Mouse (Mus musculus) intestine, embryonic 16.5 days (tissue): ENCODE measurements around the gene Lig3. TPM values are rescaled to one million over a fixed set of nuclear protein-coding genes. Genes with fewer than 3 reads are reported as not detected.

Source experiments
- ATAC-seq: fragments of 200-750 bp; cut with Nextera tagmentation; 2 replicates; pipeline ENCODE4 v1.8.0; 2017; ENCODE audit warnings: moderate TSS enrichment, moderate library complexity
- H3K27ac ChIP-seq: fragments of 300-500 bp; sonication (generic); 2 replicates; pipeline ENCODE4 v1.5.1; 2014; ENCODE audit warnings: mild to moderate bottlenecking, low read length
- H3K27me3 ChIP-seq: fragments of 300-500 bp; sonication (generic); replicated peaks from 2 replicates; pipeline ENCODE4 v1.6.1; 2014; ENCODE audit warnings: low read length, control low read depth, mixed read lengths; ENCODE audit not compliant: control insufficient read depth, insufficient read depth
- H3K36me3 ChIP-seq: fragments of 300-500 bp; sonication (generic); 2 replicates; pipeline ENCODE4 v1.6.1; 2014; ENCODE audit warnings: low read length, control low read depth; ENCODE audit not compliant: control insufficient read depth, insufficient read depth
- H3K4me1 ChIP-seq: fragments of 300-500 bp; sonication (generic); 2 replicates; pipeline ENCODE4 v1.6.1; 2014; ENCODE audit warnings: low read length, control low read depth, mixed read lengths; ENCODE audit not compliant: control insufficient read depth, insufficient read depth
- H3K4me2 ChIP-seq: fragments of 300-500 bp; sonication (generic); 2 replicates; pipeline ENCODE4 v1.6.1; 2014; ENCODE audit warnings: low read depth, low read length, control low read depth
- H3K4me3 ChIP-seq: fragments of 300-500 bp; sonication (generic); 2 replicates; pipeline ENCODE4 v1.5.1; 2014; ENCODE audit warnings: mild to moderate bottlenecking, low read length
- H3K9ac ChIP-seq: fragments of 300-500 bp; sonication (generic); 2 replicates; pipeline ENCODE4 v1.6.1; 2014; ENCODE audit warnings: low read depth, low read length
- H3K9me3 ChIP-seq: fragments of 300-500 bp; sonication (generic); 2 replicates; pipeline ENCODE4 v1.6.1; 2016; ENCODE audit warnings: low read length, control low read depth; ENCODE audit not compliant: control insufficient read depth
- WGBS: fragments of 180-500 bp; shearing (Covaris S2); extraction: QIAGEN DNeasy Blood & Tissue Kit; methylation state at CpG from one replicate; pipeline ENCODE4 v1.1.7; 2014; 5-methylcytosine and 5-hydroxymethylcytosine counted together
- polyA plus RNA-seq: library from polyadenylated mRNA; unstranded; fragments of >200 nt; fragmentation: Nextera tagmentation; extraction: Ambion mirVana; gene quantifications from 2 replicates; pipeline ENCODE4 v1.2.1, GENCODE M21; 2015

Lig3 gene
- polyA plus RNA-seq, result 17.3 and 18.0 TPM in 2 replicates

- under 1% methylated on average over 90 of the region's 90 CpGs for WGBS
- Histone ChIP-seq H3K27ac (peak within 1 kb of the TSS; percentile 95), H3K27me3 (no peaks in the 10 kb centered on the region), H3K9ac (peak within 1 kb of the TSS; percentile 97), H3K4me2 (peak within 1 kb of the TSS; percentile 66), H3K9me3 (no peaks in the 10 kb centered on the region), H3K4me3 (peak within 1 kb of the TSS; percentile 92), H3K36me3 (0 out of 2 replicates have a peak, but pooled peaks cover 3% of the 10 kb centered on the region), H3K4me1 (peaks cover 8% of the 10 kb centered on the region; the same call in 1 of the 2 replicates)
- peak; percentile 96 for ATAC-seq
Observed at GRCm38 (mm10) chr11:82780983-82781903, at the start of gene Lig3. Lig3 (plus strand) TSS chr11:82781108.

GRCm38 (mm10) chr11:82734227-82734626, 46.7 kb upstream of the Lig3 start:
- Histone ChIP-seq H3K4me2 (no peak overlapping the region), H3K27me3 (no peaks in the 10 kb centered on the region), H3K36me3 (no peaks in the 10 kb centered on the region), H3K9ac (no peak overlapping the region), H3K4me3 (no peak overlapping the region), H3K4me1 (no peaks in the 10 kb centered on the region), H3K9me3 (no peaks in the 10 kb centered on the region), H3K27ac (no peak overlapping the region)
- no peak for ATAC-seq

- no peak overlapping the region for H3K4me3 ChIP-seq
- no peaks in the 10 kb centered on the region for H3K27me3 ChIP-seq
- no peak overlapping the region for H3K9ac ChIP-seq
- no peak overlapping the region for H3K27ac ChIP-seq
- no peak overlapping the region for H3K4me2 ChIP-seq
- no peak for ATAC-seq
- no peaks in the 10 kb centered on the region for H3K4me1 ChIP-seq
- H3K9me3 ChIP-seq, result no peaks in the 10 kb centered on the region
- no peaks in the 10 kb centered on the region for H3K36me3 ChIP-seq
Observed at GRCm38 (mm10) chr11:82739006-82739405, 41.9 kb upstream of the Lig3 start.

- 36% methylated on average over 6 of the region's 6 CpGs for WGBS
Observed at GRCm38 (mm10) chr11:82746138-82746537, 34.8 kb upstream of the Lig3 start.

GRCm38 (mm10) chr11:82746857-82747366, 34.0 kb upstream of the Lig3 start:
- no peaks in the 10 kb centered on the region for H3K27me3 ChIP-seq
- peaks cover 4% of the 10 kb centered on the region; the same call in 1 of the 2 replicates for H3K9me3 ChIP-seq
- H3K4me1 ChIP-seq, result no peaks in the 10 kb centered on the region
- no peaks in the 10 kb centered on the region for H3K36me3 ChIP-seq
- H3K4me2 ChIP-seq, result no peak overlapping the region
- H3K4me3 ChIP-seq, result no peak overlapping the region
- H3K27ac ChIP-seq, result no peak overlapping the region
- 0 out of 2 replicates have a peak overlapping the region, but pooled peaks have one; percentile 0 for H3K9ac ChIP-seq
- ATAC-seq, result no peak
- WGBS, result 74% methylated on average over 8 of the region's 8 CpGs

More at GRCm38 (mm10) chr11:82746138-82746537, 34.8 kb upstream of the Lig3 start:
- Histone ChIP-seq H3K4me2 (no peak overlapping the region), H3K27me3 (no peaks in the 10 kb centered on the region), H3K9me3 (peaks cover 4% of the 10 kb centered on the region; the same call in 1 of the 2 replicates), H3K36me3 (no peaks in the 10 kb centered on the region), H3K9ac (no peak overlapping the region), H3K4me1 (no peaks in the 10 kb centered on the region), H3K4me3 (no peak overlapping the region), H3K27ac (no peak overlapping the region)
- no peak for ATAC-seq

GRCm38 (mm10) chr11:82752349-82753115, 28.4 kb upstream of the Lig3 start:
- no peak overlapping the region for H3K9ac ChIP-seq
- H3K4me1 ChIP-seq, result no peaks in the 10 kb centered on the region
- no peak for ATAC-seq
- no peaks in the 10 kb centered on the region for H3K36me3 ChIP-seq
- H3K4me2 ChIP-seq, result no peak overlapping the region
- no peak overlapping the region for H3K4me3 ChIP-seq
- 75% methylated on average over 6 of the region's 6 CpGs for WGBS
- no peaks in the 10 kb centered on the region for H3K9me3 ChIP-seq
- H3K27ac ChIP-seq, result no peak overlapping the region
- no peaks in the 10 kb centered on the region for H3K27me3 ChIP-seq

GRCm38 (mm10) chr11:82755919-82756318, 25.0 kb upstream of the Lig3 start:
- Histone ChIP-seq H3K36me3 (no peaks in the 10 kb centered on the region), H3K4me2 (no peak overlapping the region), H3K4me3 (no peak overlapping the region), H3K27me3 (no peaks in the 10 kb centered on the region), H3K4me1 (no peaks in the 10 kb centered on the region), H3K9me3 (no peaks in the 10 kb centered on the region), H3K27ac (no peak overlapping the region), H3K9ac (no peak overlapping the region)
- ATAC-seq, result no peak
- 88% methylated on average over 1 of the region's 1 CpGs for WGBS

- Histone ChIP-seq H3K4me1 (peaks cover 10% of the 10 kb centered on the region), H3K27ac (no peak overlapping the region), H3K4me2 (no peak overlapping the region), H3K27me3 (no peaks in the 10 kb centered on the region), H3K9me3 (no peaks in the 10 kb centered on the region), H3K36me3 (no peaks in the 10 kb centered on the region), H3K9ac (no peak overlapping the region), H3K4me3 (no peak overlapping the region)
- 85% methylated on average over 6 of the region's 6 CpGs for WGBS
- ATAC-seq, result no peak
Observed at GRCm38 (mm10) chr11:82762286-82762829, 18.6 kb upstream of the Lig3 start.

- H3K4me3 ChIP-seq, result peak overlapping the region; percentile 87
- H3K27ac ChIP-seq, result 0 out of 2 replicates have a peak overlapping the region, but pooled peaks have one; percentile 89
- peak overlapping the region; percentile 88; the same call in 1 of the 2 replicates for H3K9ac ChIP-seq
- H3K36me3 ChIP-seq, result no peaks in the 10 kb centered on the region
- no peak for ATAC-seq
- WGBS, result 7% methylated on average over 4 of the region's 4 CpGs
- peaks cover 10% of the 10 kb centered on the region for H3K4me1 ChIP-seq
- no peaks in the 10 kb centered on the region for H3K9me3 ChIP-seq
- H3K27me3 ChIP-seq, result no peaks in the 10 kb centered on the region
- peak overlapping the region; percentile 68 for H3K4me2 ChIP-seq
Observed at GRCm38 (mm10) chr11:82763261-82763660, 17.6 kb upstream of the Lig3 start.
